Mouse (Mus musculus) forebrain, embryonic 16.5 days (tissue): ENCODE data around the gene Rmnd5b. TPM values are rescaled to one million over a fixed set of nuclear protein-coding genes. Genes with fewer than 3 reads are reported as not detected.

Experiments
- ATAC-seq: fragments of 200-750 bp; cut with Nextera tagmentation; 2 replicates; pipeline ENCODE4 v1.8.0; 2017; ENCODE audit warnings: mild to moderate bottlenecking, moderate library complexity
- H3K27ac ChIP-seq: fragments of 300-500 bp; sonication (generic); 2 replicates; pipeline ENCODE4 v1.5.1; 2014; ENCODE audit warnings: low read length, control low read depth
- H3K27me3 ChIP-seq: fragments of 300-500 bp; sonication (generic); replicated peaks from 2 replicates; pipeline ENCODE4 v1.6.1; 2014; ENCODE audit warnings: low read length; ENCODE audit not compliant: control insufficient read depth, insufficient read depth
- H3K36me3 ChIP-seq: fragments of 300-500 bp; sonication (generic); 2 replicates; pipeline ENCODE4 v1.6.1; 2014; ENCODE audit not compliant: control insufficient read depth, insufficient read depth
- H3K4me1 ChIP-seq: fragments of 300-500 bp; sonication (generic); replicated peaks from 2 replicates; pipeline ENCODE4 v1.6.1; 2014; ENCODE audit warnings: low read length; ENCODE audit not compliant: control insufficient read depth, insufficient read depth
- H3K4me2 ChIP-seq: fragments of 300-500 bp; sonication (generic); 2 replicates; pipeline ENCODE4 v1.6.1; 2014; ENCODE audit warnings: mild to moderate bottlenecking, low read length, control low read depth
- H3K4me3 ChIP-seq: fragments of 300-500 bp; sonication (generic); replicated peaks from 2 replicates; pipeline ENCODE4 v1.5.1; 2014; ENCODE audit warnings: mild to moderate bottlenecking, low read length, control low read depth
- H3K9ac ChIP-seq: fragments of 300-500 bp; sonication (generic); replicated peaks from 2 replicates; pipeline ENCODE4 v1.6.1; 2014; ENCODE audit warnings: low read depth, low read length, control low read depth
- H3K9me3 ChIP-seq: fragments of 300-500 bp; sonication (generic); 2 replicates; pipeline ENCODE4 v1.6.1; 2016; ENCODE audit warnings: low read length; ENCODE audit not compliant: control insufficient read depth
- WGBS: fragments of 180-500 bp; shearing (Covaris S2); extraction: QIAGEN DNeasy Blood & Tissue Kit; methylation state at CpG from one replicate; pipeline ENCODE4 v1.1.7; 2014; 5-methylcytosine and 5-hydroxymethylcytosine counted together
- polyA plus RNA-seq: library from polyadenylated mRNA; unstranded; fragments of >200 nt; fragmentation: Nextera tagmentation; extraction: Ambion mirVana; gene quantifications from 2 replicates; pipeline ENCODE4 v1.2.1, GENCODE M21; 2015

Gene Rmnd5b
- polyA plus RNA-seq = 80.9 and 85.6 TPM in 2 replicates

- Histone ChIP-seq H3K4me1 (peaks cover 25% of the 10 kb centered on the region), H3K27ac (peak within 1 kb of the TSS; percentile 83), H3K4me3 (peak within 1 kb of the TSS; percentile 57), H3K9me3 (no peaks in the 10 kb centered on the region), H3K4me2 (peak within 1 kb of the TSS; percentile 69), H3K36me3 (0 out of 2 replicates have a peak, but pooled peaks cover 2% of the 10 kb centered on the region), H3K9ac (peak within 1 kb of the TSS; percentile 68), H3K27me3 (0 out of 2 replicates have a peak, but pooled peaks cover 3% of the 10 kb centered on the region)
- peak; percentile 92 for ATAC-seq
- under 1% methylated on average over 61 of the region's 61 CpGs for WGBS
Measured at GRCm38 (mm10) chr11:51635525-51636322, at the start of gene Rmnd5b. Gene Rmnd5b, minus strand, starts transcription at chr11:51635896.

- H3K9ac ChIP-seq = no peak overlapping the region
- no peak overlapping the region for H3K4me2 ChIP-seq
- H3K27ac ChIP-seq = no peak overlapping the region
- no peaks in the 10 kb centered on the region for H3K9me3 ChIP-seq
- WGBS = 46% methylated on average over 8 of the region's 8 CpGs
- ATAC-seq = no peak
- H3K4me3 ChIP-seq = no peak overlapping the region
- H3K36me3 ChIP-seq = no peaks in the 10 kb centered on the region
- H3K4me1 ChIP-seq = no peaks in the 10 kb centered on the region
- no peaks in the 10 kb centered on the region for H3K27me3 ChIP-seq
Measured at GRCm38 (mm10) chr11:51681976-51682374, 46.3 kb upstream of the Rmnd5b start.

- Histone ChIP-seq H3K4me3 (no peak overlapping the region), H3K9me3 (no peaks in the 10 kb centered on the region), H3K27ac (no peak overlapping the region), H3K27me3 (no peaks in the 10 kb centered on the region), H3K36me3 (no peaks in the 10 kb centered on the region), H3K9ac (no peak overlapping the region), H3K4me1 (no peaks in the 10 kb centered on the region), H3K4me2 (no peak overlapping the region; the same call in 1 of the 2 replicates)
- ATAC-seq = no peak
- 35% methylated on average over 13 of the region's 13 CpGs for WGBS
Measured at GRCm38 (mm10) chr11:51681324-51681975, 45.8 kb upstream of the Rmnd5b start.

GRCm38 (mm10) chr11:51679466-51679865 is 43.8 kb upstream of the Rmnd5b start:
- Histone ChIP-seq H3K4me3 (no peak overlapping the region), H3K27ac (no peak overlapping the region), H3K4me1 (no peaks in the 10 kb centered on the region), H3K4me2 (no peak overlapping the region), H3K27me3 (no peaks in the 10 kb centered on the region), H3K9ac (no peak overlapping the region), H3K36me3 (no peaks in the 10 kb centered on the region), H3K9me3 (no peaks in the 10 kb centered on the region)
- WGBS = 76% methylated on average over 3 of the region's 3 CpGs
- no peak for ATAC-seq

GRCm38 (mm10) chr11:51677737-51678418 is 42.2 kb upstream of the Rmnd5b start:
- H3K4me1 ChIP-seq = no peaks in the 10 kb centered on the region
- H3K9ac ChIP-seq = no peak overlapping the region
- no peak overlapping the region for H3K4me3 ChIP-seq
- no peaks in the 10 kb centered on the region for H3K9me3 ChIP-seq
- no peak overlapping the region for H3K4me2 ChIP-seq
- no peaks in the 10 kb centered on the region for H3K36me3 ChIP-seq
- no peak overlapping the region for H3K27ac ChIP-seq
- H3K27me3 ChIP-seq = no peaks in the 10 kb centered on the region
- 75% methylated on average over 6 of the region's 6 CpGs for WGBS
- ATAC-seq = no peak

- Histone ChIP-seq H3K9ac (no peak overlapping the region), H3K36me3 (no peaks in the 10 kb centered on the region), H3K27ac (no peak overlapping the region), H3K4me1 (no peaks in the 10 kb centered on the region), H3K4me2 (no peak overlapping the region), H3K27me3 (no peaks in the 10 kb centered on the region), H3K4me3 (no peak overlapping the region), H3K9me3 (no peaks in the 10 kb centered on the region)
- ATAC-seq = no peak
- WGBS = 80% methylated on average over 5 of the region's 5 CpGs
Measured at GRCm38 (mm10) chr11:51675386-51675785, 39.7 kb upstream of the Rmnd5b start.

GRCm38 (mm10) chr11:51673291-51673690 is 37.6 kb upstream of the Rmnd5b start:
- no peaks in the 10 kb centered on the region for H3K4me1 ChIP-seq
- no peak for ATAC-seq
- H3K4me2 ChIP-seq = no peak overlapping the region
- H3K4me3 ChIP-seq = no peak overlapping the region
- H3K36me3 ChIP-seq = no peaks in the 10 kb centered on the region
- no peak overlapping the region for H3K9ac ChIP-seq
- H3K27ac ChIP-seq = no peak overlapping the region
- no peaks in the 10 kb centered on the region for H3K9me3 ChIP-seq
- H3K27me3 ChIP-seq = no peaks in the 10 kb centered on the region
- 80% methylated on average over 9 of the region's 9 CpGs for WGBS

- Histone ChIP-seq H3K4me2 (no peak overlapping the region), H3K27me3 (no peaks in the 10 kb centered on the region), H3K27ac (no peak overlapping the region), H3K4me1 (no peaks in the 10 kb centered on the region), H3K9ac (no peak overlapping the region), H3K36me3 (no peaks in the 10 kb centered on the region), H3K9me3 (no peaks in the 10 kb centered on the region), H3K4me3 (no peak overlapping the region)
- 83% methylated on average over 2 of the region's 2 CpGs for WGBS
- no peak for ATAC-seq
Measured at GRCm38 (mm10) chr11:51671376-51671775, 35.7 kb upstream of the Rmnd5b start.

- Histone ChIP-seq H3K4me3 (no peak overlapping the region), H3K27ac (no peak overlapping the region), H3K9me3 (no peaks in the 10 kb centered on the region), H3K4me1 (no peaks in the 10 kb centered on the region), H3K4me2 (no peak overlapping the region), H3K27me3 (no peaks in the 10 kb centered on the region), H3K36me3 (no peaks in the 10 kb centered on the region), H3K9ac (no peak overlapping the region)
- 91% methylated on average over 7 of the region's 7 CpGs for WGBS
- ATAC-seq = no peak
Measured at GRCm38 (mm10) chr11:51670846-51671245, 35.1 kb upstream of the Rmnd5b start.
